Mouse (Mus musculus) lung, postnatal 4 days (tissue): ENCODE measurements around the gene Ipo8.

Source experiments
- DNase-seq, 2 experiments: peaks; one replicate each; pipeline ENCODE4 v3.0.0; 2021

Ipo8 gene

DNA sequence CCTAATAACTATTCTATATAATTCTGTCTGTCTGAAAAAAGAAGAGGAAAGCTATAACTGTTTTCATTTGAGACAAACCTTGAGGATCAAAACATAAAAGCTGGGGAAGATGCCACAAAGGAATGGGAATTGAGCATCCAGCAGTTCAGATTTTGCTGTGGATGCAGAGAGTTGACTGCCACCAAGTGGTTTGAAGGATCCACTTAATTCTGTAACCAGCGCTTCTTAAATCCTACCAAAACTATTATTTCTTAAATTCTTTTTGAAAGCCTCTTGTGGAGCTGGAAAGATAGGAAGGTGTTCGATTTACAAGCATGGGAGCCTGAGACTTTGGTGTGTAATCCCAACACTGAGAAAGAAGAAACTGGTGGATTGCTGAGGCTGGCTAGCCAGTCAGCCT lies 79.9 kb downstream of the Ipo8 start:
- no peak for DNase-seq

DNA sequence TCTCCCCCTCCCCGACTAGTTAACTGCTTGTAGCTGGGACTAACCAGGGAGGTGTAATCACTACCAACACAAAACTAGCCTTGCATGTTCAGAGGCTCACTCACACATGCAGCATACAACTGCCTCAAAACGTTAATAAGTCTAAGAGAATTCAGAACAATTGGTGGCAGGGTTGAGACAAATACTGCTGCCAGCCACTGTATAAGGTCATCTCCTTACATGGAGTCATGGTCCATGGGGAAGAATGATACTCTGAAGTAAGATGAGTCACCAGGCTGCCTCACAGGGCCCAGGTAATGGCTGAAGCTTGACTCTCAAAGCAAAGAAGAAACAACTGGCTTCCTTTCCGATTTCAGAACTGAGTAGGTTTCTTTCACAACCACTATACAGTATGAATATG lies 81.1 kb downstream of the Ipo8 start:
- DNase-seq: no peak

DNA sequence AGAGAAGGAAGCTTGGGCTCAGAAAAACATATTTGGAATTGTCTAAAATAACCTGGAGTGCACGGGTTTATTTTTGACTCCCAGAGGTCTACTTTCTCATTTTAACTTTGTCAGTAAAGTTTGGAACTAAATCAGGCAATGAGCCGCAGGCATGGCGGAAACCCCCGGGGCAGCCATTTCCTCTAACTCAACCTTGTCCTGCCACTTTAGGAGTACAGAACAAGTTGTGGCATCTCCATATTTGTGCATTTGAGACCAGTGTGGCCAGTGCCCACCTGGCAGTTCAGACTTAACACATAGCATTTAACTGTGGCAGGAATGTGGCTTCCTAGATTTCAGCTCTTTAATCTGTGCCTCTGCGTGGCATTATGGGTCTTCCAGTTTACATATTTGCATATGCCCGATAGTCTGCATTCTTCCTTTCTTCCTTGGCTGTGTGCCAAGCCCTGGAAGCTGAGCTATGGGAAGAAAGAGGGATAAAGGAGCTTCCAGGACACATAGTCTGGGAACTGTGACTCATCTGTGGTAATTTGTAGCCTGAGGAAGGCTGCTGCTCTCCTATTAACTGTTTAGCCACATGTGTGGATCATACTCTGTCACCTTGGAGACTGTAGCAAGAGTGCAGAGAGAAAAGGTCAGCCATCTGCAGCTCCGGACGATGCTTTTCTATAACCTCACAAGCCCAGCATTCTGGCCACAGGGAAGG lies 90.6 kb downstream of the Ipo8 start:
- DNase-seq: peak in 1 of 2 experiments; percentile 16

DNA sequence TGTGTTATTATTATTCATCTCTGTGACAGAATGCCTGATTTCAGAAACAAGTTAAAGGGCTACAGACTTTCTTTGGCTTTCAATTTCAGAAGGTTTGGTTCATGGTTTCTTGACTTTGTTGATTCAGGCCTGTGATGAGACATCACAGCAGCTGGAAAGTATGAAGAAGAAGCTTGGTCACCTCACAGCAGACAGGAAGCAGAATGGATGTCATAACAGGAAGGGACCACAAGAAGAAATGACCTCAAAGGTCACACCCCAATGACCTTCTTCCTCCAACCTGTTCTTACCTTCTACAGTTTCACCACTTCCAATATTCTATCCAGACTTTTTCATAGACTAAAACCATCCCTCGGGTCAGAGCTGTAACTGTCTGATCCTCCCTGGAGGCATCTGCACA lies 94.9 kb downstream of the Ipo8 start:
- DNase-seq: no peak

DNA sequence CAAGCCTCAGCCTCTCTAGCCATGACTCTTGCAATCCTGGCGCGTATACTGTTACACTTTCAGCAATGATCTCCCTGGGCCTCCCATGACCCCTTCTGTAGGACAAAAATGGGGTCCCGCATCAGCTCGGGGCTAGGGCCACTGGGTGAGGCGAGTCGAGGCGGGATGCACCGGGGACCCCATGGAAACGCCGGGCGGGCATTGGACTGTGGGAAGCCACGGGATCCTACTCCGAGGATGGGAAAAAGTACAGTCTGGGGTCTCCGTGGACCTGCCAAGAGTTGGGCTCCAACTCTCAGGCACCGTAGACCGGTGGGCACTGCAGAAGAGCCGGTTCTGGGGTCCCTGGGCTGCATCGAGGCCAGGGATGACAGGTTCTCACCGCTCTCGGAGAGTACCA lies 97.3 kb downstream of the Ipo8 start:
- no peak for DNase-seq

DNA sequence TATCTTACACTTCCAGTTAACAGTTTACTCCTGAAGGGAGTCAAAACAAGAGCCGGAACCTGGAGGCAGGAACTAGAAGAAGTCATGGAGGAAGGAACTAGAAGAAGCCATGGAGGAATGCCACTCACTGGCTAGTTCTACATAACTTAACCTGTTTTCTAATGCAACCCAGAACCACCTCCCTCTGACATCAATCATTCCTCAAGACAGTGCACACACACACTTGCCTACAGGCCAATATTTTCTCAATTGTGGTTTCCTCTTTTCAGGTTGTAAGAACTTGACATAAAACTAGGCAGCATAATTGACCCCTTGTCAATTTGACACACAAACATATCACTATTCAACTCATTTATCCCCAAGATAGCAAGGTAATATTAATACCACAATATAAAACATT lies 98.3 kb downstream of the Ipo8 start:
- no peak for DNase-seq

DNA sequence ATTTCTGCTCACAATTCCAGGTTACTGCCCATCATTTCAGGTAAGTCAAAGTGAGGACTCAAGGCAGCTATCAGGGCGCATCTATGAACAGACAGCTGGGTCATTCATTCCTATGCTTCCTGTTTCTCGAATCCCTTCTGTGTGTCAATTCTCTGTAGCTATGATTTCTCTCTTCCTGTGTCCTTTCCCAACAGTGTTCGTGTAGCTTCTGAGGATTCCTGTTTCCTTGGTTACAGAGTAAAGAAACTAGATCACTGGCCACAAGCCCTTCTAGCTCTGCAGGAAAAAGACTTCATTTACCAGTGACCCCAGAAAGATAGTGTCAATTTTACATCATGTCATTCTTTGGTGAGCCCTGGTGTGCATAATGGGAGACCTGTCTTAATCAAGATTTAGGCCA lies 102.7 kb downstream of the Ipo8 start:
- no peak for DNase-seq

DNA sequence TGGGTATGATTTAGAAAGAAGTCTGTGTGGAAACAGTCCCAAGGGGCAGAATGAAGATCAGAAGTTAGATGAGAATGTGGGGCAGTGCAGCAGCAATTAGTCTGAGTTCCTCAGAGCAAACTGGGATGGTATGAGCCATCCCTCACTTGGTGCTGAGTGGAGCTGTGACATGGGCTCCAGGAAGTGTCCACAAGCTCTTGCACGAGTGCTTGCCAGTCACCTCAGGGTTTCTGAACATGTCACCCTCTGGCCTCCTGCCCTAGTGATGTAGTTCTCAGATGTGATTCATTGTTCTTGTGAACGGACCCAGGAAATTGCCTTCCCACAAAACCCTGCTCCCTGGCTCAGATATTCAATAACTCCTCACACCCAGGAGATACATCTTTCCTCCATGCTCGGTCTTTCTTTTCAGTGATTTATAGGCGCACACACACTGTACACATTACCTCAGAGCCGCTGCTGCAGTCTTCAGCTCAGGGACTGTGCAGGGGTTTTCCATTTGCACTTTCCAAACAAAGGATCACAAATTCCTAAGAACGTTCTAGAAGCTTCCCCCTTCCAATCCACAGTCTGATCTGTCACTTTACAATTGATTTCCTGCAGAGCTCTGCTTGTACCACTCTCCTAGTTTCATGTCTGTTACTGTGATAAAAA lies 103.3 kb downstream of the Ipo8 start:
- no peak for DNase-seq

DNA sequence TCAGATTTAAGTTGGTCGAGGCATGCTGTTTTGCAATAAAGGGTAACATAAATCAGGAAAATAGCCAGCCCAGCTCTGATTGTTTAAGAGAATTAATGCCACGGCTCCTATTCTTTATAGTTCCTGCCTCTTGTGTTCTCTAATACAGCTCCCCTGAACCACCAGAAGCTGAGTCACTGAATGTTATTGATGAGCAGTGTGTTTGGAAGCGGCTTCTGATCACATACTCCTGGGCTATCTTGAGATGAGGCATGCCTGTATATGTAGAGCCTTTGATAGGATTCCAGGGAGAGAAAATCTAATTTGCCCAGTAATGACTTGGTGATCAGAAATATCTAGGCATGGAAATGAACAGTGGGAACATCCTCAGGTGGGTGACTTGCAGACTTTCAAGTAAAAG lies 106.8 kb downstream of the Ipo8 start:
- no peak for DNase-seq
